Mouse (Mus musculus) hindbrain, embryonic 15.5 days (tissue): Measurements from ENCODE around the gene Ets1. TPM values are rescaled to one million over a fixed set of nuclear protein-coding genes. Genes with fewer than 3 reads are reported as not detected.

Source experiments
- ATAC-seq: fragments of 200-750 bp; cut with Nextera tagmentation; 2 replicates; pipeline ENCODE4 v1.8.0; 2017; ENCODE audit warnings: low read depth, moderate number of reproducible peaks, moderate TSS enrichment; ENCODE audit not compliant: low FRiP score
- H3K27ac ChIP-seq: fragments of 300-500 bp; sonication (generic); replicated peaks from 2 replicates; pipeline ENCODE4 v1.5.1; 2015; ENCODE audit warnings: mild to moderate bottlenecking, inconsistent platforms
- H3K27me3 ChIP-seq: fragments of 300-500 bp; sonication (generic); 2 replicates; pipeline ENCODE4 v1.6.1; 2015; ENCODE audit warnings: control low read depth, inconsistent platforms
- H3K36me3 ChIP-seq: fragments of 300-500 bp; sonication (generic); 2 replicates; pipeline ENCODE4 v1.6.1; 2015; ENCODE audit warnings: control low read depth, inconsistent platforms
- H3K4me1 ChIP-seq: fragments of 300-500 bp; sonication (generic); replicated peaks from 2 replicates; pipeline ENCODE4 v1.6.1; 2015; ENCODE audit warnings: control low read depth, inconsistent platforms
- H3K4me2 ChIP-seq: fragments of 300-500 bp; sonication (generic); 2 replicates; pipeline ENCODE4 v1.6.1; 2015; ENCODE audit warnings: moderate library complexity, mild to moderate bottlenecking, inconsistent platforms
- H3K4me3 ChIP-seq: fragments of 300-500 bp; sonication (generic); 2 replicates; pipeline ENCODE4 v1.5.1; 2015; ENCODE audit warnings: mild to moderate bottlenecking, inconsistent platforms
- H3K9ac ChIP-seq: fragments of 300-500 bp; sonication (generic); 2 replicates; pipeline ENCODE4 v1.6.1; 2015; ENCODE audit warnings: inconsistent platforms
- H3K9me3 ChIP-seq: fragments of 300-500 bp; sonication (generic); 2 replicates; pipeline ENCODE4 v1.6.1; 2016; ENCODE audit warnings: control low read depth, inconsistent platforms
- WGBS: fragments of 180-500 bp; shearing (Covaris S2); methylation state at CpG from one replicate; pipeline ENCODE4 v1.1.7; 2015; 5-methylcytosine and 5-hydroxymethylcytosine counted together
- polyA plus RNA-seq: library from polyadenylated mRNA; unstranded; fragments of >200 nt; fragmentation: Nextera tagmentation; extraction: Ambion mirVana; gene quantifications from 2 replicates; pipeline ENCODE4 v1.2.1, GENCODE M21; 2015

The Ets1 gene
- polyA plus RNA-seq, 1 experiment from 2014 or later = 18.9 TPM

GRCm38 (mm10) chr9:32721081-32721480 lies 85.1 kb downstream of the Ets1 start:
- Histone ChIP-seq H3K9me3 (no peaks in the 10 kb centered on the region), H3K4me1 (peaks cover 14% of the 10 kb centered on the region), H3K27me3 (no peaks in the 10 kb centered on the region), H3K4me2 (no peak overlapping the region), H3K9ac (no peak overlapping the region), H3K27ac (no peak overlapping the region), H3K36me3 (no peaks in the 10 kb centered on the region), H3K4me3 (no peak overlapping the region)
- WGBS = 59% methylated on average over 2 of the region's 2 CpGs
- ATAC-seq = no peak

- ATAC-seq = no peak
- 91% methylated on average over 1 of the region's 1 CpGs for WGBS
- H3K36me3 ChIP-seq = no peaks in the 10 kb centered on the region
Observed at GRCm38 (mm10) chr9:32722205-32722604, 86.2 kb downstream of the Ets1 start.

GRCm38 (mm10) chr9:32722969-32723368 lies 86.9 kb downstream of the Ets1 start:
- WGBS = 74% methylated on average over 3 of the region's 3 CpGs
- H3K4me1 ChIP-seq = no peaks in the 10 kb centered on the region
- no peak overlapping the region for H3K9ac ChIP-seq
- H3K27ac ChIP-seq = no peak overlapping the region
- no peak overlapping the region for H3K4me2 ChIP-seq
- no peaks in the 10 kb centered on the region for H3K36me3 ChIP-seq
- no peaks in the 10 kb centered on the region for H3K9me3 ChIP-seq
- no peak overlapping the region for H3K4me3 ChIP-seq
- ATAC-seq = no peak
- no peaks in the 10 kb centered on the region for H3K27me3 ChIP-seq

More at GRCm38 (mm10) chr9:32722205-32722604, 86.2 kb downstream of the Ets1 start:
- no peak overlapping the region for H3K27ac ChIP-seq
- no peak overlapping the region for H3K9ac ChIP-seq
- no peaks in the 10 kb centered on the region for H3K9me3 ChIP-seq
- no peak overlapping the region for H3K4me2 ChIP-seq
- no peaks in the 10 kb centered on the region for H3K27me3 ChIP-seq
- no peak overlapping the region for H3K4me3 ChIP-seq
- peaks cover 2% of the 10 kb centered on the region for H3K4me1 ChIP-seq

GRCm38 (mm10) chr9:32724131-32724825 lies 88.3 kb downstream of the Ets1 start:
- H3K4me3 ChIP-seq = no peak overlapping the region
- no peak for ATAC-seq
- H3K36me3 ChIP-seq = no peaks in the 10 kb centered on the region
- WGBS = 92% methylated on average over 7 of the region's 7 CpGs
- no peaks in the 10 kb centered on the region for H3K9me3 ChIP-seq
- no peaks in the 10 kb centered on the region for H3K27me3 ChIP-seq
- no peak overlapping the region for H3K9ac ChIP-seq
- H3K4me2 ChIP-seq = no peak overlapping the region
- H3K4me1 ChIP-seq = no peaks in the 10 kb centered on the region
- no peak overlapping the region for H3K27ac ChIP-seq

GRCm38 (mm10) chr9:32725902-32726301 lies 89.9 kb downstream of the Ets1 start:
- Histone ChIP-seq H3K4me1 (no peaks in the 10 kb centered on the region), H3K27me3 (no peaks in the 10 kb centered on the region), H3K4me2 (no peak overlapping the region), H3K9ac (no peak overlapping the region), H3K27ac (no peak overlapping the region), H3K36me3 (no peaks in the 10 kb centered on the region), H3K4me3 (no peak overlapping the region), H3K9me3 (no peaks in the 10 kb centered on the region)
- WGBS = 95% methylated on average over 4 of the region's 4 CpGs
- no peak for ATAC-seq

- H3K27ac ChIP-seq = no peak overlapping the region
- no peaks in the 10 kb centered on the region for H3K27me3 ChIP-seq
- WGBS = 88% methylated on average over 4 of the region's 4 CpGs
- no peaks in the 10 kb centered on the region for H3K36me3 ChIP-seq
- no peak overlapping the region for H3K4me2 ChIP-seq
- no peaks in the 10 kb centered on the region for H3K4me1 ChIP-seq
- ATAC-seq = no peak
- H3K9me3 ChIP-seq = no peaks in the 10 kb centered on the region
- no peak overlapping the region for H3K9ac ChIP-seq
- H3K4me3 ChIP-seq = no peak overlapping the region
Observed at GRCm38 (mm10) chr9:32726595-32726994, 90.6 kb downstream of the Ets1 start.

- Histone ChIP-seq H3K4me1 (no peaks in the 10 kb centered on the region), H3K27me3 (no peaks in the 10 kb centered on the region), H3K36me3 (no peaks in the 10 kb centered on the region), H3K9ac (no peak overlapping the region), H3K9me3 (no peaks in the 10 kb centered on the region), H3K4me2 (no peak overlapping the region), H3K27ac (no peak overlapping the region), H3K4me3 (no peak overlapping the region)
- 99% methylated on average over 2 of the region's 2 CpGs for WGBS
- no peak for ATAC-seq
Observed at GRCm38 (mm10) chr9:32727058-32727457, 91.0 kb downstream of the Ets1 start.

- H3K4me2 ChIP-seq = no peak overlapping the region
- 63% methylated on average over 7 of the region's 7 CpGs for WGBS
- no peaks in the 10 kb centered on the region for H3K4me1 ChIP-seq
- no peak overlapping the region for H3K4me3 ChIP-seq
- no peak overlapping the region for H3K27ac ChIP-seq
- H3K9ac ChIP-seq = no peak overlapping the region
- H3K27me3 ChIP-seq = no peaks in the 10 kb centered on the region
- no peaks in the 10 kb centered on the region for H3K9me3 ChIP-seq
- H3K36me3 ChIP-seq = no peaks in the 10 kb centered on the region
- no peak for ATAC-seq
Observed at GRCm38 (mm10) chr9:32728306-32728705, 92.3 kb downstream of the Ets1 start.

GRCm38 (mm10) chr9:32728806-32729205 lies 92.8 kb downstream of the Ets1 start:
- Histone ChIP-seq H3K9ac (no peak overlapping the region), H3K9me3 (no peaks in the 10 kb centered on the region), H3K27ac (no peak overlapping the region), H3K4me3 (no peak overlapping the region), H3K4me1 (no peaks in the 10 kb centered on the region), H3K27me3 (no peaks in the 10 kb centered on the region), H3K36me3 (no peaks in the 10 kb centered on the region), H3K4me2 (no peak overlapping the region)
- 58% methylated on average over 4 of the region's 4 CpGs for WGBS
- ATAC-seq = no peak

GRCm38 (mm10) chr9:32729207-32729606 lies 93.2 kb downstream of the Ets1 start:
- Histone ChIP-seq H3K9me3 (no peaks in the 10 kb centered on the region), H3K4me2 (no peak overlapping the region), H3K27ac (no peak overlapping the region), H3K4me1 (no peaks in the 10 kb centered on the region), H3K36me3 (no peaks in the 10 kb centered on the region), H3K4me3 (no peak overlapping the region), H3K9ac (no peak overlapping the region), H3K27me3 (no peaks in the 10 kb centered on the region)
- 85% methylated on average over 4 of the region's 4 CpGs for WGBS
- no peak for ATAC-seq

GRCm38 (mm10) chr9:32730001-32730655 lies 94.1 kb downstream of the Ets1 start:
- Histone ChIP-seq H3K4me3 (no peak overlapping the region), H3K36me3 (no peaks in the 10 kb centered on the region), H3K9ac (no peak overlapping the region), H3K27me3 (no peaks in the 10 kb centered on the region), H3K9me3 (no peaks in the 10 kb centered on the region), H3K4me2 (no peak overlapping the region), H3K4me1 (no peaks in the 10 kb centered on the region), H3K27ac (no peak overlapping the region)
- 86% methylated on average over 9 of the region's 9 CpGs for WGBS
- ATAC-seq = no peak

GRCm38 (mm10) chr9:32730656-32731590 lies 94.9 kb downstream of the Ets1 start:
- no peak for ATAC-seq
- H3K9ac ChIP-seq = no peak overlapping the region
- no peak overlapping the region for H3K4me2 ChIP-seq
- no peaks in the 10 kb centered on the region for H3K36me3 ChIP-seq
- no peaks in the 10 kb centered on the region for H3K9me3 ChIP-seq
- H3K27ac ChIP-seq = no peak overlapping the region
- WGBS = 87% methylated on average over 13 of the region's 13 CpGs
- no peaks in the 10 kb centered on the region for H3K27me3 ChIP-seq
- no peaks in the 10 kb centered on the region for H3K4me1 ChIP-seq
- no peak overlapping the region for H3K4me3 ChIP-seq
